Mouse (Mus musculus) gastrocnemius, adult 18-20 months (tissue): Measurements from ENCODE around the gene Cc2d1a. TPM values are rescaled to one million over a fixed set of nuclear protein-coding genes. Genes with fewer than 3 reads are reported as not detected.
A peak's percentile ranks its signal among the peaks of the same experiment; 100 is the strongest.

Experiments used
- DNase-seq: peaks from one replicate; pipeline ENCODE4 v3.0.0; 2021; ENCODE audit warnings: low spot score
- total RNA-seq, 2 experiments: library from RNA; stranded (reverse); gene quantifications; 2 replicates each; pipeline ENCODE4 v1.2.3; 2021

The Cc2d1a gene
- total RNA-seq, 2 experiments from 2014 or later = 15.8 to 16.3 TPM

GRCm38 (mm10) chr8:84178592-84178991 lies 30.9 kb upstream of the Cc2d1a start:
- no peak for DNase-seq

- no peak for DNase-seq
These were observed 29.7 kb upstream of the Cc2d1a start for GRCm38 (mm10) chr8:84177405-84177804.

- no peak for DNase-seq
These were observed 28.8 kb upstream of the Cc2d1a start for GRCm38 (mm10) chr8:84176560-84176959.

GRCm38 (mm10) chr8:84173861-84174260 lies 26.1 kb upstream of the Cc2d1a start:
- no peak for DNase-seq

GRCm38 (mm10) chr8:84170096-84170495 lies 22.4 kb upstream of the Cc2d1a start:
- no peak for DNase-seq

- DNase-seq = no peak
These were observed 20.0 kb upstream of the Cc2d1a start for GRCm38 (mm10) chr8:84167696-84168095.

- DNase-seq = no peak
These were observed 9.9 kb upstream of the Cc2d1a start for GRCm38 (mm10) chr8:84157620-84158019.

GRCm38 (mm10) chr8:84149181-84149580 lies 1.4 kb upstream of the Cc2d1a start:
- no peak for DNase-seq

- no peak for DNase-seq
These were observed 755 bp upstream of the Cc2d1a start for GRCm38 (mm10) chr8:84148531-84148850.

- peak; percentile 6 for DNase-seq
These were observed 391 bp downstream of the Cc2d1a start for GRCm38 (mm10) chr8:84147324-84147766.

GRCm38 (mm10) chr8:84144636-84145245 lies 3.0 kb downstream of the Cc2d1a start:
- DNase-seq = no peak

GRCm38 (mm10) chr8:84140838-84141237 lies 6.9 kb downstream of the Cc2d1a start:
- DNase-seq = no peak

GRCm38 (mm10) chr8:84137848-84138247 lies 9.9 kb downstream of the Cc2d1a start:
- no peak for DNase-seq

GRCm38 (mm10) chr8:84132225-84132624 lies 15.5 kb downstream of the Cc2d1a start:
- DNase-seq = no peak

- peak; percentile 10 for DNase-seq
These were observed 16.9 kb downstream of the Cc2d1a start for GRCm38 (mm10) chr8:84130806-84131205.

GRCm38 (mm10) chr8:84128277-84128676 lies 19.5 kb downstream of the Cc2d1a start:
- no peak for DNase-seq

GRCm38 (mm10) chr8:84127202-84127901 lies 20.4 kb downstream of the Cc2d1a start:
- DNase-seq = no peak

GRCm38 (mm10) chr8:84126742-84127141 lies 21.0 kb downstream of the Cc2d1a start:
- no peak for DNase-seq

GRCm38 (mm10) chr8:84125656-84126055 lies 22.1 kb downstream of the Cc2d1a start, which contains the start of gene Podnl1:
Gene Podnl1, plus strand, starts transcription at chr8:84125989.
- no peak for DNase-seq

- DNase-seq = no peak
These were observed 25.6 kb downstream of the Cc2d1a start for GRCm38 (mm10) chr8:84122151-84122550.

- DNase-seq = no peak
These were observed 32.1 kb downstream of the Cc2d1a start for GRCm38 (mm10) chr8:84115646-84116045.

GRCm38 (mm10) chr8:84106216-84107040 lies 41.3 kb downstream of the Cc2d1a start:
- DNase-seq = no peak
